Mouse (Mus musculus) T-helper 1 cell (primary cell): ENCODE measurements around the gene Akap7.
"Not testable (repeated sequence)": the region's sequence is repeated elsewhere in the genome, so short reads cannot be mapped to it uniquely, and the experiment has no call there.

Experiments
- in situ Hi-C: fragments of 300-600 bp; cut with MboI, MseI; formaldehyde crosslinking; loops from one replicate; pipeline ENCODE4 v1.15.1; 2025; ENCODE audit warnings: high pct_unique_total_duplicates

The Akap7 gene

GRCm38 (mm10) chr10:25198048-25198447, 109.6 kb downstream of the Akap7 start:
- in situ Hi-C loops: no loop called here

GRCm38 (mm10) chr10:25192180-25193073, 115.2 kb downstream of the Akap7 start:
- in situ Hi-C loops: no loop called here

GRCm38 (mm10) chr10:25191166-25191565, 116.5 kb downstream of the Akap7 start:
- in situ Hi-C loops: no loop called here

GRCm38 (mm10) chr10:25186240-25186639, 121.4 kb downstream of the Akap7 start:
- in situ Hi-C loops: not testable (repeated sequence)

DNA sequence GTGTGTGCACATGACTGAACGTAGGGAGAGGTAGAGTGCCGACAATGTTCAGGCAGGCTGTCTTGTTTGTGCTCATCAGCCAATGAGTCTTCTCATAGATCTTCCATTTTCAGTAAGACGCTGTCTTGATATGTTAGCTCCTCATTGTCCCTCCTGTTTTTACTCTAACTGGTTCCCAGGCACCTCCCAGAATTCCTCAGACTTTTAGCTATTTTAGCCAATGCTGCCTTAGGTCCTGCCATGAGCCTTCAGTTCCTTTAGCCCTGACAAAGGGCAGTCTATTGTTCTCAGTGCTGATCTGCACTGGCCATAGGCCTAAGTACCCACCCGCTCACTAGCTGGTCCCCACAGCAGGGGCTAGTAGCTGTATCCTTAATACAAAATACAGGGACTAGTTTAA, 122.0 kb downstream of the Akap7 start:
- in situ Hi-C loops: no loop called here

DNA sequence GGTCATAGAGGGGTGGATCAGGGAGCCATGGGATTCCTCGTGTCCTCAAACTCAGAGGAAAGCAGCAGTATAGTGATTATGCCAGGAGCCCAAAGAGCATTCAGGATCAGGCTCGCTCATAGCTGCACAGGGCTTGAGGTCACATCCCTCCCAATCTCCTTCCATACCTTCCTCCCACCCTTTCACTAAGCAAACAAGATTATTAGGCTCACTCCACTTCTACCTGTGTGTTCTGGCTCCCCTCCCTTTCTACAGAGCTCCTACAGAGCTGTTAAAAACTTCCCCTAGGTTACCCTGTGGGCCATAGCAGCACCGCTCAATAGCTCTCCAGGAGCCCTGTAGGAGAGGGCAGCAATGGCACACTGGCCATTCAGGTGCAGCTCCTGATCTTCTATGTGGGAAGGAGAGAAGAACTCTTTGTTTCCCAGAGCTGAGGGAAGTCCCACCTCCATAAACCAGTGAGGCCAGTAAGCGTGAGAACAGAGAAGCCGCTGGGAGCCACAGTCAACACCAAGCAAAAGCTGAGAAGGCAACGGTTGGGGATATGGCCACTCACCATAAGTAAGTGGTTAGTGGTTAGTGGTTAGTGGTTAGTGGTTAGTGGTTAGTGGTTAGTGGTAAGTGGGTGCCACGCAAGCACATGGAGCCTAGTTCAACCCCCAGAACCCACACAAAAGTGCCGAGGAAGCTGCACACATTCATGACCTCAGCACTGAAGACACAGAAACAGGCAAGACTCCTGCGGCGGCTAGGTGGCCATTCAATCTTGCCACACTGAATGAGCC, 122.7 kb downstream of the Akap7 start:
- in situ Hi-C loops: no loop called here

DNA sequence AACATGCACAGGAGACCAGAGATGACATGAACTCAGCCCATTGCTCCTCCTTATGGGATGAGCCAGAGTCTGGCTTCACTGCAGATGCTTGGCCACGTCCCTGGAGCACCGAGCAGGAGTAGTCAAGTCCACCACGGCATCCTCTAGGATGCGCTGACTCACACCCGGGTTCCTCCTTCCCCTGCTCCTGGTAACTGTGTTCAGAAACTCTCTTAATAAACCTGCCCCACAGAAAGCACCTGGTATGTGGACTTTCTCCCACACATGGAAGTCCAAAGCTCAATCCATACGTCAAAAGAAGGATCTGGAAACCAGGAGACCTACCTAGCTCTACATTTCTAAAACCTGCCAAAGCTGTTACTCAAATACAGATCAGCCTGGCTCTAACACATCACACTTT, 124.4 kb downstream of the Akap7 start:
- in situ Hi-C loops: no loop called here

DNA sequence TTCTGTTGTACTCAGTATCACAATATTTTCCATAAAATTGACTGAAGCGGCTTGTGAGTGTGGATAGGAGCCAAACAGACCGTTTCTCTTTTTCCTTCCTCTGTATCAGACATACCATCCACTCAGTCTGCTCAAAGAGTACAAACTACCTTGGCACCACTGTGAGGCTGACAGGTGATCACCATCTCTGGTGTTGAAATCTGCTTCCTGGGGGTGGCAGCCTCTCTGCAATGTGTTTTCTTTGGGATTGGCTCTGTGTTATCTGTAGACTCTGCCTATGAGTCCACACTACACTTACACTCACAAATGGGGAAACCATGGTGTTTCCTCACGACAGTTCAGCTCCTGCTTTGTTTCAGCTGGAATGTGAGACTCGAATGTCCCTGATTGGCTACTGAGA, 128.6 kb downstream of the Akap7 start:
- in situ Hi-C loops: no loop called here

DNA sequence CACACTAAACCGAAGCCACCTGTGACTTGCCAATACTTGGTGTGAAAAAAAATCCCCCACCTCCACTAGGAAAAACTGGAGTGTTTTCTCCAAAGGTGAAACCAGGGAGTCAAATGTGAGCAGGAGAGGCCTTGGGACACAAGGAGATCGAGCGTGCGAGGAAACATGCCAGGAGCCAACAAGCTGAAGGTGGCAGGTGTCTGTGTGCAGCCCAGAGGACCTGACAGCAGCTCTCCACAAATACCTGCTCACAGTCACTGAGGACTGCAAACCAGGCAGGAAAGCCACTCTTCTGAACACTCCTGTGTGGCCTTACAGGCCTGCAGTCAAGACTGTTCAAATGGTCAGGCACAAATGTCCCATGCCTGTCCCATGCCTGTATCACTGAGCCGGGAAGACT, 130.4 kb downstream of the Akap7 start:
- in situ Hi-C loops: no loop called here

DNA sequence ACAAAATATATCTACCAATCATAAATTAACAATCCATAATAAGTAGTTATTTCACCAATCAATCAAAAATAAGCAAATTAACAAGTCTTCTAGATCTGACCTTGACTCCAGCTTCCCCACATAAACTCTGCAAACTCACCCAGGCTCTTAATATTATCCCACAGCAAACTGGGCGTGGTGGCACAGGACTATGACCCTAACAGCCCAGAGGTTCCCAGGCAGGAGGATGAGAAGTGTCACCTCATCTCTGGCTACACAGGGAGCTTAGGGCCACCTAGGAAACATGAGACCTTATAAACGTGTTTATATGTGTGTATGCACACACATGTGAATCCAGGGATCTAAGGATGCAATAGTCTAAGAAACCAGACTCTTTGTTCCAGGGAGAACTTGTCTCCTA, 132.8 kb downstream of the Akap7 start:
- in situ Hi-C loops: no loop called here

GRCm38 (mm10) chr10:25167365-25168194, 140.1 kb downstream of the Akap7 start:
- in situ Hi-C loops: no loop called here

DNA sequence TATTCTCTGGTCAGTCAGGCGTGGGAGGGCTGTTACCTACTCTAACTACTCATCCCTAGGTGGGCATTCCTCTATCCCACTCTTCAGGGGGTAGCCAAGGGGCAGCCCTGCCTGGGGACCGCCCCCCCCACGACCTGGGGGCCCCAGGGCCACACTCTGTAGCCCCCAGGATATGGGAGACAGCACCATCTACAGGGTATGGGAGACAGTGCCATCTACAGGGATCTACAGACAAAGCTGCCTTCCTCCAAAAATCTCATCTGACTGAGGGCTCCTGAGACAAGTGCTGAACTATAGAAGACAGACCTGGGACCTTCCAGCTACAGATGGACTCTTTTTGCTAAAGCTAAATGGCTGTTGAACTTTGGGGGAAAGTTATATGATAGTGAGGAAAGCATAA, 144.2 kb downstream of the Akap7 start:
- in situ Hi-C loops: not testable (repeated sequence)

- in situ Hi-C loops: no loop called here
Observed at GRCm38 (mm10) chr10:25161701-25162100, 146.0 kb downstream of the Akap7 start.

DNA sequence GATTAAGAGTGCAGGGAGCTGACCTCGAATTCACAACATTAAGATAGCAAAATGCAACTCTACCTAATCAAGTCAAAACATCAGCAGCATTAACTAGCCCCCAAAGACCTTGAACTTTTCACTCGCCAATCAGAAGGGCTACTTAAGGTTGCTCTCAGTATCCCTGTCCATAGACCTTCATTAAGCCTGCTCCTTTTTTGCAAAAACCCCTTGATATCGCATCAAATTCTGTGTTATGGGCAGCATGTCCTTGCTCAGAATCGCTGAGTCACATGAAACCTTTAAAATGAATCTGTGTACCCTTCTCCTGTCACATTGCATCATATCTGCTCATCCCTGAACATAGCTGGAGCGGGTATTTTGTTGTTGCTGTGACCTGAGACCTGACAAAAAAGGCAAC, 149.0 kb downstream of the Akap7 start:
- in situ Hi-C loops: no loop called here

- in situ Hi-C loops: no loop called here
Observed at GRCm38 (mm10) chr10:25157339-25157738, 150.3 kb downstream of the Akap7 start.

DNA sequence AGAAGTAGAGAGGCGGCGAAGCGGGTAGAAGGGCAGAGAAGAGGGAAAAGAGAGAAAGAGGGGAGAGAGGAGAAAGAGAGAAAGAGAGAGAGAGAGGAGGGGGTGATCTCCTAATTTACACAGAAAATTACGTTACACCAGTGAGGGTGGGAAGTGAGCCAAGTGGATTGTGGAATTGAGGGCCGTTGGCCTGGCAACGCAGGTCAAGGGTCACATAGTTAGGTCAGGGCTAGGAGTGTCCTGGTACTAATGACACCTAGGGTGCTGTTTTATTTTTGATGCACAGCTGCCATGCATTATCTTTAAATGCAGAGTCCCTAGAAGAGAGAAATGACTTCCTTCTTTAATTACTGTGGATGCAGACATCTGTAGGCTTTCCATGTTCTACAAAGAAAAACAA, 153.4 kb downstream of the Akap7 start:
- in situ Hi-C loops: no loop called here

DNA sequence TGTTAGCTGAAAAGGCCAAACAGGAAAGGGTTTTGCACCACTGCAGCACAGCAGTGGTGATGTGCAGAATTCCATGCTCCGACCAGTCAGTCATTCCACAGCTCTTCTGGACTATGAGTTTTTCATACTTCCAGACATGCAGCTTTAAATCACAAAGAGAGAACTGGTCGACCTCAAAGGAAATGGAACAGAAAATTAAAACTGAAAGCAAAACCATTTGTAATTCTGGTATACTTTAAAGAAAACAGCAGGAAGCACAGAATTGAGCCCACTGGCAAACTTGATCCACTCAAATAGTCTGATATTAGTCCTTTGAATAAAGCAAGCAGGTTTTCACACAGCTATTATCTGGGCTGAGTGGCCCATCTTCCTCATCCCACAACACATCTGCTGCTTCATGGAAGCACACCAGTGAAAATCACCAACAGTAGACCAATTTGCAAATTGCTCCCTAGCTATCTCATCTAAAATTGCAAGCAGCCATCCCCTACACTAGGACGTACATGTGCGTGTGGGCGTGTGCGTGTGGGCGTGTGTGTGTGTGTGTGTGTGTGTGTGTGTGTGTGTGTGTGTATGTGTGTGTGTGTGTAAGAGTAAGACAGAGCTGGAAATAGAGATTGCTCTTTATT, 156.4 kb downstream of the Akap7 start:
- in situ Hi-C loops: no loop called here

DNA sequence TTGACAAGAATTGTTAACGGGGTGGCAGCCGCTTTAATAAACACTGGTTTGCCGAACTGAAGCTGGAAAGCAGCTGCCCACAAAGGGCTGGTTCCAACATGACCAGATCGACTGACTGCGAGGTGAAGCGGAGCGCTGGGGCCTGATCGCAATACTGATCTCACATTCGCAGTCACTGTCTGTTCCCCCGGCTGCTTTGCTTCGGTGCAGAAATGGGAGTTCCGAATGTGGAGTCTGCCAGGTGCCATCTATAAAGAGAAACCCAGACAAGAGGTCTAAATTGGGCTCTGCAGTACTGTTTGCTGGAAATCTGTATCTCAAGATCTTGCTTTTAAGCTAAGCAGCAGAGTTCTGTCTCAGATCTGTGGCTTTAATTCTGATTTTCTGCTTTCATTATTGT, 161.8 kb downstream of the Akap7 start:
- in situ Hi-C loops: no loop called here

GRCm38 (mm10) chr10:25144787-25145761, 162.6 kb downstream of the Akap7 start:
- in situ Hi-C loops: no loop called here

DNA sequence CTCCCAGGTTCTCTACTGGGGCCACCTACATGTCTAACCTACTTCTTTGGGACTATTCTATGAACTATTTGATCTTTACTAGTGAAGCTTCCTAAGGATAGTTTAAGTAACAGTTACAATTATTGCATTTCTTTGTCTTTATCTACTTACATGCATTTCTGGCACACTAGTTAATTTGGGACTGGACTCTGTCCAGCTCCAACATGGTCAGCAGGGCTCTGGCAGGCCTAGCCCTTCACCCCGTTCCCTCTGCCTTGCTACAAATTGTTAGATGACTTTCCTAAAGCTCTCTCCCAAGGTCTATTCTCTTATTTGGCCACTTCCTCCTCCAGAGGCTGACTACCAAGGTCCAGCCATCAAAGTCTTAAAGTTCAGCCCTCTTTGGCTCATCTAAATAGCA, 165.9 kb downstream of the Akap7 start:
- in situ Hi-C loops: no loop called here
